Mouse (Mus musculus) limb, embryonic 10.5 days (tissue): Measurements from ENCODE around the gene Crls1. TPM values are rescaled to one million over a fixed set of nuclear protein-coding genes. Genes with fewer than 3 reads are reported as not detected.
A peak's percentile ranks its signal among the peaks of the same experiment; 100 is the strongest.

Experiments
- DNase-seq: peaks from one replicate; pipeline ENCODE4 v3.0.0-alpha.2; 2017; ENCODE audit warnings: low spot score
- H3K27ac ChIP-seq: fragments of 300-500 bp; sonication (generic); 2 replicates; pipeline ENCODE4 v1.5.1; 2016; ENCODE audit warnings: mild to moderate bottlenecking
- H3K27me3 ChIP-seq: fragments of 300-500 bp; sonication (generic); 2 replicates; pipeline ENCODE4 v1.6.1; 2016; ENCODE audit warnings: low read depth, mild to moderate bottlenecking; ENCODE audit not compliant: poor library complexity, severe bottlenecking
- H3K36me3 ChIP-seq: fragments of 300-500 bp; sonication (generic); 2 replicates; pipeline ENCODE4 v1.6.1; 2016; ENCODE audit warnings: mild to moderate bottlenecking, moderate library complexity
- H3K4me1 ChIP-seq: fragments of 300-500 bp; sonication (generic); 2 replicates; pipeline ENCODE4 v1.6.1; 2016
- H3K4me3 ChIP-seq: fragments of 300-500 bp; sonication (generic); 2 replicates; pipeline ENCODE4 v1.5.1; 2016; ENCODE audit warnings: mild to moderate bottlenecking, moderate library complexity
- H3K9me3 ChIP-seq: fragments of 300-500 bp; sonication (generic); replicated peaks from 2 replicates; pipeline ENCODE4 v1.6.1; 2016; ENCODE audit warnings: mild to moderate bottlenecking
- WGBS: fragments of 180-500 bp; shearing (Covaris S2); methylation state at CpG from one replicate; pipeline ENCODE4 v1.1.7; 2016; 5-methylcytosine and 5-hydroxymethylcytosine counted together
- polyA plus RNA-seq: library from polyadenylated mRNA; unstranded; fragments of >200 nt; fragmentation: Nextera tagmentation; extraction: Ambion mirVana; gene quantifications from 2 replicates; pipeline ENCODE4 v1.2.1, GENCODE M21; 2016

The Crls1 gene
- polyA plus RNA-seq, 1 experiment from 2014 or later = 17.0 TPM

DNA sequence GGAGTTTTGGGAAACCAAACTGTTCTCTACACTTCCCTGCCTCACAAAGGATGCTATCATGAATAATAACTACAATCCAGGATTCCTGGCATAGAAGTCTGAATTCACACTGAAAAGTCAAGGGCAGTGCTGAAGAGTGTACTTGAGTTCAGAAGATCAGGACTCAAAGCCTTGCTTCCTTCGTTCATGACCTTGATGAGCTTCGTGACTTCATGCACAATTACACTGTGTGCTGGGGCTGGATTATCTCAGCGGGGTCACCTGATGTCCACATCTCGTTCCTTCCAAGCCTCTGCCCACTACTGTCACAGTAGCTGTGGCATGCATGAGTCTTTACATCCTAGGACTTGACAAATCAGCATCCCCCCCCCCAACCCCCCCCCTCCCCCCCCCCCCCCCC lies 55.2 kb downstream of the Crls1 start:
- Histone ChIP-seq H3K27ac (no peak overlapping the region), H3K27me3 (no peaks in the 10 kb centered on the region), H3K4me1 (no peaks in the 10 kb centered on the region), H3K9me3 (no peaks in the 10 kb centered on the region), H3K4me3 (no peak overlapping the region), H3K36me3 (no peaks in the 10 kb centered on the region)
- DNase-seq = no peak
- 89% methylated on average over 4 of the region's 4 CpGs for WGBS

DNA sequence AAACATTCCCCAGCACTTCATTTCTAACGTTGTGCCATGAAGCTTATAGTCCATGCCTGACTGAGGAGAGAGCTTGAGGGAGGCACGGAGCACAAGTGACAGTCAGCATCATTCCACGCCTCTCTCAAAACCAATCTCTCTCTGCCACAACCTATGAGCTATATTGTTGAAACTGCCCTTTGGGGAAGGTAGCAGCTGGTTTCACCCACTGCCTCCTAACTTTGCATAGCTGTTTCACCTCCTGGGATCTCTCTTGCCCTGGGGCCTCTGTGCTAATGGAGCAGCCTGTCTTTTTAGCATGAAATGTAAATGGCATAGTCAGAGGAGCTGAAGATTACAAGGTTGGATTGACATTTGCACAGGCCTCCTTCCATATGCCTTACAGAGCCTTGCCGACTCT lies 55.6 kb downstream of the Crls1 start:
- no peaks in the 10 kb centered on the region for H3K4me1 ChIP-seq
- no peak overlapping the region for H3K4me3 ChIP-seq
- no peaks in the 10 kb centered on the region for H3K9me3 ChIP-seq
- WGBS = 71% methylated on average over 4 of the region's 4 CpGs
- H3K36me3 ChIP-seq = no peaks in the 10 kb centered on the region
- DNase-seq = no peak
- H3K27ac ChIP-seq = no peak overlapping the region
- no peaks in the 10 kb centered on the region for H3K27me3 ChIP-seq

DNA sequence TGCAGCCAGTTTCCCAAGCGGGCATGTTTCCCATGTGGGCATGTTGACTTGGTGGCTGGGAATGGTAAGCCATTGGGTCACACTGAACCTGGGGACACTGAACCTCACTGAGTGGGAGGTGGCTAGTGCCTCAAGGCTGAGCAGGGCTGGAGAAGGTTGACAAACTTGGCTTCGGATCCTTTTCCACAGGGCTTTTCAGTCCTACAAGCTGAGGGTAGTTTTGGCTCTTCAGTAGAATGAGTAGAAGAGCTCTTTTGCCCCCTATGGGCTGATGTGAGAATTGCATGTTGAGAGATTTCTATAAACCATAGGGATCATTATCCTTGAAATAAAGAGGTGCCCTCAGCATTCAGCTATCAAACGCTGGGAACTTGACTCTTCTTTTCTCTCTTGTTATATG lies 57.0 kb downstream of the Crls1 start:
- 37% methylated on average over 3 of the region's 3 CpGs for WGBS
- no peaks in the 10 kb centered on the region for H3K36me3 ChIP-seq
- no peak overlapping the region for H3K27ac ChIP-seq
- no peaks in the 10 kb centered on the region for H3K4me1 ChIP-seq
- peak; percentile 31 for DNase-seq
- no peak overlapping the region for H3K4me3 ChIP-seq
- H3K27me3 ChIP-seq = no peaks in the 10 kb centered on the region
- no peaks in the 10 kb centered on the region for H3K9me3 ChIP-seq

DNA sequence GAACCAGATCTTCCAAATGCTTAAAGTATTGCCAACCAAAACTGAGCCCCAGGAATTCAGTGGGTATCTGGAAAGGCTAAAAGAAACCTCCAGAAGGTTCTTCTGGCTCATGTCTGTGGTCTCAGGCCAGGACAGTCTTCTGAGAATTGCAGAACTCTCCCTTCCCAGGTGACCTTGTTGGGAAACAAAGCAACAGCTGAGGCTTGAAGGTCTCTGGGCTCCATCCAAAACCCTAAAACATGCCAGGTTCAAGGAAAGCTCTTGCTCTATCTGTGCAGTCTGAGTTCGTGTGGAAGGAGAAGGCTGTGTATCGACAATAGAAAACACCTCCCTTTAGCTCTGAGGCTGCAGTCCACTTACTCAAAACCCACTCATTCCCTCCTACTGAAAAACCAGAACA lies 58.5 kb downstream of the Crls1 start:
- Histone ChIP-seq H3K27ac (no peak overlapping the region), H3K4me3 (no peak overlapping the region), H3K4me1 (no peaks in the 10 kb centered on the region), H3K27me3 (no peaks in the 10 kb centered on the region), H3K36me3 (no peaks in the 10 kb centered on the region), H3K9me3 (no peaks in the 10 kb centered on the region)
- 78% methylated on average over 2 of the region's 2 CpGs for WGBS
- DNase-seq = no peak

DNA sequence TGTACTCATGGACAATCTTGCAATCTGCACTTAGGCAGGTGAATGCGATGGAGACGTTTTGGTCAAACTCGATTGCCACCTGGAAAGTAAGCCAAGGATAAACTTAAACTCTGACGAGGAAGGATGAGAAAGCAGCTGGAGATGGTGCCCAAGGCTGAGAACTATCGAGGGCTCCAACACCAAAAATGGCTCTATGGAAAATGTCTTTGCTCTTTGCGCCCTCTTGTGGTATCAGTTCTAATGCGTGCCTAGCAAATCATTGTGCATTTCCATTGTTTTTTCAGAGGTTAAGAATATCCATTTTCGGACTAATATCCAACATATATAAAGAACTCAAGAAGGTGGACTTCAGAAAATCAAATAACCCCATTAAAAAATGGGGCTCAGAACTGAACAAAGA lies 60.3 kb downstream of the Crls1 start:
- no peaks in the 10 kb centered on the region for H3K4me1 ChIP-seq
- no peak for DNase-seq
- WGBS = 31% methylated on average over 8 of the region's 8 CpGs

DNA sequence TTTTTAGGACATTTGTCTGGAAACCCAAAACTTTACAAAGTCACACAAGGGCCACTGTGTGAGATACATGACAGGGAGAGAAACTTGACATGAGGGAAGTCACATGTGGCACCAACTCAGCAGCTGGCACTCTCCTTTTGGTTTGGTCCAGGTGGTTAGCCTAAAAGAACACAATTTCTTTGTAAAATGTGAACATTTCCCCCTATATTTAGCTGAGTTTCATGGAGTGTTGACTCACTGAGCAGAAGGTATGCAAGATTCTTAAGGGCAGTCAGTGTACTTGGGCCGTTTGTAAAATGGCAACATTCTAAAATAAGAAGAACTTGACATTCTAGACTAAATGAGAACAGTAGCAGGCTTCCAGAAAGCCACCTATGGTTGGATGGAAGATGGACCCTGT lies 68.3 kb downstream of the Crls1 start:
- WGBS = 87% methylated on average over 1 of the region's 1 CpGs
- Histone ChIP-seq H3K9me3 (no peaks in the 10 kb centered on the region), H3K27ac (no peak overlapping the region), H3K4me3 (no peak overlapping the region), H3K36me3 (no peaks in the 10 kb centered on the region), H3K27me3 (no peaks in the 10 kb centered on the region), H3K4me1 (no peaks in the 10 kb centered on the region)
- no peak for DNase-seq

More for the DNA sequence above, 60.3 kb downstream of the Crls1 start:
- Histone ChIP-seq H3K4me3 (no peak overlapping the region), H3K27me3 (no peaks in the 10 kb centered on the region), H3K36me3 (no peaks in the 10 kb centered on the region), H3K27ac (no peak overlapping the region), H3K9me3 (no peaks in the 10 kb centered on the region)

Other genes with a start within 250 kb of the Crls1 start
- 16.6 and 17.0 TPM in 2 replicates for gene Shld1, start 159.7 kb upstream of the Crls1 start, polyA plus RNA-seq
- 0.10 TPM in 2 replicates for gene Chgb, start 65.4 kb upstream of the Crls1 start, polyA plus RNA-seq
- 36.0 and 43.9 TPM in 2 replicates for gene Trmt6, start 30.6 kb upstream of the Crls1 start, polyA plus RNA-seq
- 30.2 and 30.6 TPM in 2 replicates for gene Mcm8, start 30.5 kb upstream of the Crls1 start, polyA plus RNA-seq
- gene Lrrn4, start 34.2 kb downstream of the Crls1 start, polyA plus RNA-seq = 1.1 and 2.4 TPM in 2 replicates
- gene Fermt1, start 99.2 kb downstream of the Crls1 start, polyA plus RNA-seq = 12.1 and 17.3 TPM in 2 replicates